Mouse (Mus musculus) cerebellum, postnatal 36 days (tissue): ENCODE measurements at regions not wholly inside any gene's neighbourhood (a gene's known extent, or its start where the extent isn't known, plus 50 kb on each side); places are given as distances from the start of the nearest gene placed in this dataset.

ENCODE experiments used
- DNase-seq, 2 experiments: peaks; one replicate each; pipeline ENCODE4 v3.0.0; 2021 to 2022; ENCODE audit warnings: mixed read lengths in 2 of 2

- DNase-seq, result no peak
Observed at GRCm38 (mm10) chr3:148762541-148763225, 227.7 kb downstream of the Adgrl2 start.

GRCm38 (mm10) chr3:148761586-148761985 lies 228.8 kb downstream of the Adgrl2 start:
- no peak for DNase-seq

- no peak for DNase-seq
Observed at GRCm38 (mm10) chr3:148759500-148759899, 230.9 kb downstream of the Adgrl2 start.

- DNase-seq, result no peak
Observed at GRCm38 (mm10) chr3:148746234-148746633, 244.1 kb downstream of the Adgrl2 start.

- DNase-seq, result no peak
Observed at GRCm38 (mm10) chr3:148744651-148745050, 245.7 kb downstream of the Adgrl2 start.

- no peak for DNase-seq
Observed at GRCm38 (mm10) chr3:148734194-148734749, 256.1 kb downstream of the Adgrl2 start.

GRCm38 (mm10) chr3:148733227-148733854 lies 257.0 kb downstream of the Adgrl2 start:
- DNase-seq, result no peak

GRCm38 (mm10) chr3:148731436-148731835 lies 258.9 kb downstream of the Adgrl2 start:
- no peak for DNase-seq

GRCm38 (mm10) chr3:148729242-148729680 lies 261.1 kb downstream of the Adgrl2 start:
- no peak for DNase-seq

- DNase-seq, result no peak
Observed at GRCm38 (mm10) chr3:148728513-148729241, 261.7 kb downstream of the Adgrl2 start.

- no peak for DNase-seq
Observed at GRCm38 (mm10) chr3:148726596-148727331, 263.6 kb downstream of the Adgrl2 start.

GRCm38 (mm10) chr3:148696555-148696954 lies 293.8 kb downstream of the Adgrl2 start:
- no peak for DNase-seq

GRCm38 (mm10) chr3:148695453-148695852 lies 294.9 kb downstream of the Adgrl2 start:
- DNase-seq, result no peak

GRCm38 (mm10) chr3:148683181-148683580 lies 307.2 kb downstream of the Adgrl2 start:
- DNase-seq, result no peak

GRCm38 (mm10) chr3:148682445-148682994 lies 307.8 kb downstream of the Adgrl2 start:
- DNase-seq, result no peak

- DNase-seq, result no peak
Observed at GRCm38 (mm10) chr3:148681186-148681585, 309.2 kb downstream of the Adgrl2 start.

GRCm38 (mm10) chr3:148680737-148681136 lies 309.6 kb downstream of the Adgrl2 start:
- DNase-seq, result no peak

GRCm38 (mm10) chr3:148680086-148680485 lies 310.3 kb downstream of the Adgrl2 start:
- no peak for DNase-seq

- no peak for DNase-seq
Observed at GRCm38 (mm10) chr3:148679121-148679520, 311.2 kb downstream of the Adgrl2 start.

GRCm38 (mm10) chr3:148676025-148676424 lies 314.3 kb downstream of the Adgrl2 start:
- no peak for DNase-seq

GRCm38 (mm10) chr3:148662888-148663477 lies 327.4 kb downstream of the Adgrl2 start:
- DNase-seq, result no peak

- DNase-seq, result no peak
Observed at GRCm38 (mm10) chr3:148659024-148659423, 331.3 kb downstream of the Adgrl2 start.
